Mouse (Mus musculus): ENCODE measurements around the gene Gm10945.
A peak's percentile ranks its signal among the peaks of the same experiment; 100 is the strongest.

The Gm10945 gene

GRCm38 (mm10) chr10:6761287-6761811 is at the start of gene Gm10945:
TSS of gene Gm10945 (minus strand) at chr10:6761761.
- DNase-seq (ENCODE audit: low read depth, low spot score): no peak

GRCm38 (mm10) chr10:6790226-6790625 is 28.7 kb upstream of the Gm10945 start:
- DNase-seq (ENCODE audit: low read depth, low spot score): no peak

GRCm38 (mm10) chr10:6788517-6789237 is 27.1 kb upstream of the Gm10945 start:
- peak; percentile 81 for DNase-seq (ENCODE audit: low read depth, low spot score)

- no peak for DNase-seq (ENCODE audit: low read depth, low spot score)
Measured at GRCm38 (mm10) chr10:6758206-6758605, 3.4 kb downstream of the Gm10945 start, which contains the start of gene Oprm1. TSS of gene Oprm1 (plus strand) at chr10:6758506.

GRCm38 (mm10) chr10:6753375-6753774 is 8.2 kb downstream of the Gm10945 start:
- no peak for DNase-seq (ENCODE audit: low read depth, low spot score)

- DNase-seq (ENCODE audit: low read depth, low spot score): peak; percentile 45
Measured at GRCm38 (mm10) chr10:6728469-6728868, 33.1 kb downstream of the Gm10945 start.

- no peak for DNase-seq (ENCODE audit: low read depth, low spot score)
Measured at GRCm38 (mm10) chr10:6723765-6724164, 37.8 kb downstream of the Gm10945 start.

- DNase-seq (ENCODE audit: low read depth, low spot score): no peak
Measured at GRCm38 (mm10) chr10:6717181-6717948, 44.2 kb downstream of the Gm10945 start.

- no peak for DNase-seq (ENCODE audit: low read depth, low spot score)
Measured at GRCm38 (mm10) chr10:6705226-6705885, 56.2 kb downstream of the Gm10945 start.

GRCm38 (mm10) chr10:6694218-6694850 is 67.2 kb downstream of the Gm10945 start:
- peak; percentile 67 for DNase-seq (ENCODE audit: low read depth, low spot score)
